Mouse (Mus musculus) inflammation-experienced regulatory T-cells, adult 6 months (primary cell): ENCODE data around the gene Nfrkb. TPM values are rescaled to one million over a fixed set of nuclear protein-coding genes. Genes with fewer than 3 reads are reported as not detected.

ENCODE experiments used
- ATAC-seq: one replicate; pipeline ENCODE4 v1.8.0; 2017
- polyA plus RNA-seq, 3 experiments: library from polyadenylated mRNA; unstranded; fragments of 100-300 nt; shearing (Covaris generic); gene quantifications; one replicate each; pipeline ENCODE4 v1.2.1; 2017

The Nfrkb gene
- polyA plus RNA-seq, 3 experiments from 2014 or later, result 23.7 to 39.8 (median 36.9) TPM

DNA sequence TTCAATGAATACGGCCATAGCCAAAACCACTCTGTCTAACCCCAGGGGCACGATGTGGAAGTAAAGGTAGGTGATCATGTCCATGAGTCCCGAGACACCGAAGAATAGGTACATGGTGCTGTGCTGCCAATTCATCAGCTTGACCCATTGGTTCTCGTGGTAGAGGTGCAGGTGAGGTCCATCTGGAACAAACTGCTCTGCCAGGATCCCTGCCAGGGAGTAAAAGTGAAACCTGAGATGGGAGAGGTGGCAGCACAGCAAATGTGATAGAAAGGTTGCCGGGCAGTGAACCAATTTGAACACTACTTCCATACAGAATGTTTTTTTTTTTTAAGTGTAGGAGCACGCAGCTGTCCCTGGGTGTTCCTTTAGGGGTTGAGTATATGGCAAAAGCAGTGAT, 43.0 kb downstream of the Nfrkb start:
- no peak for ATAC-seq

DNA sequence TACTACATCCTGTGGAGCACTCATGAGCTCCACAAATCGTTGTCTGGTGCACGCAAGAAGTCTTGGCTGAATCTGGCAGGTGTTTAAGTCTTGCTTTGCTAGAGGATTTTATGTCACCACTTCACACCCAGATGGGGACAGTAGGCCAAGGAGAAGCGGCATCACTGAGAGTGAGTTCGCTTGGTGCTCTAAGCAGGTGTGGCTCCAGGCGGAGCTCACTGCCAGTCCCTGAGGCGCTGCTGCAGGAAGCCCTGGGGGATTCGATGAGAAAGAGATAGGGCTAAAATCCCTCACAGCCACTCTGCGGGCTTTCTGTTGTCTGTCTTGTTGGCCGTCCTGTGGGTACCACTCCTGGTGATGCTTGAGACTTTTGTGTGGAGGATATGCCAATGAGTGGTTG, 44.0 kb downstream of the Nfrkb start:
- ATAC-seq, result no peak

DNA sequence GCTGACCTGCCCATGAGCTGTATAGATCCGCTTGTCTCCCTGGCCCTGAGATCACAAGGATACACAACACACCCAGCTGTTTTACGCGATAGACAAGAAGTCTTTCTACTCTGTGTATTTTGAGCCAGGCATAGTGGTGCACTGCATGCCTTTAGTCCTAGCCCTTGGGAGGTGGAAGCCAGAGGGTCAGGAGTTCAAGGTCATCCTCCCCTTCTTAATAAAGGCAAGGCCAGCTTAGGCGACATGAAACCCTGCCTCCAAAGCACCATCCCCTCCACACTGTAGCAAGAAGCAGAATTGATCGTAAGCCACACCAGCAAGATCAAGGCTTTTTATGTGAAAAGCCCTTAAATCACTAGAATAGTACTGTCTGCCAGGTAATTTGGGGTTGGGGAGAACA, 45.8 kb downstream of the Nfrkb start:
- no peak for ATAC-seq

DNA sequence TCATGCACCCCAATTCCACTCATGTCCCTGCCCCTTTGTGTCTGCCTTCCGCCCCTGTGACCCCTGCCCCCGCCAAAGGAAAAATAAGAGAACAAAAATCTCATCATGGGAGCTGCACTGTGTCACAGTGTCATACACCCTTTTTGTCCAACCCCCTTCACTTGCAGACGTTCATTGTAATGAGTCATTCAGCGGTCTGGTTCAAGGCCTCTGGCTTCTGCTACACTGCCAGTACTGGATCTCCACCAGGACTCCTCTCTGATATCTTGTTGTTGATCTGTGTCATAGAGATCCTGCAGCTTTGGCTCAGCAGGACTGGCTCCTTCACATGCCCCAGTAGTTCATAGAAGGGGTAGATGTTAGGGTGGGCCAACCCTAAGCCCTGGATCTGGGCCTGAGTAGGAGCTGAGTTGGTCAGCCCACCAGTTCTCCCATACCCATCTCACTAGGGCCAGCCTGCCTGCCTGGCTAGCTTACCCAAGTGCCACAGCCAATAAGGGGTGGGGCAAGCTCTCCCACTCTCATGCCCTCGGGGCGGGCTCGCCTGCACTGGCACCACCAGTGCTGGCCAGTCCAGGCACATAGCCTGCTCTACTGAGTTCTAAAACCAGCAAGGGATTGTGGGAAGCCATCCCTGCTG, 46.5 kb downstream of the Nfrkb start:
- no peak for ATAC-seq

DNA sequence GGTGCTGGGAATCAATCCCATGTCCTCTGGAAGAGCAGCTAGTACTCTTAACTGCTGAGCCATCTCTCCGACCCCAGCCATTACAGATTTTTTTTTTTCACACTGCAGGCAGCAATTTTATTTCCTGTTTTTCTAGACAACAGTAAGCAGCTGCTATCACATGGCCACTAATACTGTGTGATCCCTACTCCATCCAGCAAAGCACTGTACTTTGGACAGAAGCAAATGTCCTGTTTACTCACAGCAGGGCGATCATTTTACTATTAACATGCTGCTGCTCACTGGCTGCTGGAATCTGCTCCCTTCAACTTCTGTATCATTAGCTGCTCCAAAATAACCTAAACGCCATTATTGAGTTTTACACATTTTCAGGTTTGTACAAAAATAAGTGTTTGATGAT, 47.4 kb downstream of the Nfrkb start:
- ATAC-seq, result no peak

DNA sequence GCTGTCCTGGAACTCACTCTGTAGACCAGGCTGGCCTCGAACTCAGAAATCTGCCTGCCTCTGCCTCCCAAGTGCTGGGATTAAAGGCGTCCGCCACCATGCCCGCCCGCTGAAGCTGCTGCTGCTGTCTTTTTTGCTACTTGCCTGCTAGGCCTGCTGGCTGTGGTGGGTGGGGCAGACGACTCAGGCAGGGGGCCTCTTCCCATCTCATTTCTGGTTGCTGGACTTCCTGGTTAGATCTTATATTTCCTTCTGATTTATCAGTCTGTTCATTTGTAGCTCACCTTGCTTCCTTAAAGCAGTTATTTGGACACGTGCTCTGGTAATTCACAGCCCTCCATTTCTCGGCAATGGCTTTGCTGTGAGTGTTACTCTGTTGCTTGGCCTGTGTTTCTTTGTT, 49.4 kb downstream of the Nfrkb start:
- ATAC-seq, result no peak

DNA sequence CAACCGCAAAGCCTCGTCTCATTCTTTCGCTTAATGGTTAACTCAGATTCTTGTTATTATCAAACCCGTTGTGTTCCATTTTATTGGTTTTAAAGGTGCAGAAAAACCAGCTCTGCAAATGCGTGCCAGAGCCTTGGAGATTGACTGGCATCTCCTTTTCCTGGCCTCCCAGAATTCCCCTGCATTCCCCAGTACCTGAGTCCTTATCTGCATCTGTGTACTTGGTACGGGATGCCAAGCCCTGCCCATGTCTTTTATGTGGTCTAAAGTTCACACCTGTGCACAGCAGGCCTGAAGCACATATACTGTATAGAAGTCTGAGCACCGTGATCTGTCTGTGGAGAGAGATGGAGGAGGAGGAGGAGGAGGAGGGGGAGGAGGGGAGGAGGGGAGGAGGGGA, 51.9 kb downstream of the Nfrkb start:
- ATAC-seq, result no peak

DNA sequence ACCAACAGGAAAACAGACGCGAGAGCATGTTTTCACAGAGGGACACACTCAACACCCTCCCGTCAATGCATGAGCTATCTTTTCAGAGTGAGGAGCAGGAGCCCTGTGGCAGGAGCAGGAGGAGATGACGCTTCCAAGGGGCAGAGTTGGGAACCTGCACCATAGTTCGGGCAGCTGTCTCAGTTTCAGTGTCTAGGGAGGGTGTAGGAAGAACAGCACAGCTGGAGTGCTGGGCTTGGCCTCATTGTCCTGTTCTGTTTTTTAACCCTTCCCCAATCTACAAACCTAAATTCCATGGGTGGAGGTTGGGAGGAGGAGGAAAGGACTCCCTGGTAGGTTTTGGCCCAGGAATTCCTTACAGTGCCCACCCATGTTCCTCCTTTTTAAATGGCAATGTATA, 52.8 kb downstream of the Nfrkb start:
- no peak for ATAC-seq

DNA sequence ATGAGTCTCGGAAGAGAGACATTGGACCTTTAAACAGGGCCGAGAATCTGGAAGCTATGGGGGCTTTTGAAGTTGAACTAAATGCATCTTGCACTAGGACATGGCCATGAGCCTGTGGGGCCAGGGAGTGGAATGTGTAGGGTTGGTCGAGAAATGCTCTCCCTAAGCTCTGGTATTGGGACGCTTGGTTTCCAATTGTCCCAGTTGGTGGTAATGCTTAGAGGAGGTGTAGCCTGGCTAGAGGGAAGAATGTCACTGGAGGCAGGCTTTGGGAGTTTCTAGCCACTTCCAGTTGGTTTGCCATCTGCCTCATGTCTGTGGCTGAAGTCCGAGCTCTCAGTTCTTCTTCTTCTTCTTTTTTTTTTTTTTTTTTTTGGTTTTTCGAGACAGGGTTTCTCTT, 53.3 kb downstream of the Nfrkb start:
- ATAC-seq, result no peak

DNA sequence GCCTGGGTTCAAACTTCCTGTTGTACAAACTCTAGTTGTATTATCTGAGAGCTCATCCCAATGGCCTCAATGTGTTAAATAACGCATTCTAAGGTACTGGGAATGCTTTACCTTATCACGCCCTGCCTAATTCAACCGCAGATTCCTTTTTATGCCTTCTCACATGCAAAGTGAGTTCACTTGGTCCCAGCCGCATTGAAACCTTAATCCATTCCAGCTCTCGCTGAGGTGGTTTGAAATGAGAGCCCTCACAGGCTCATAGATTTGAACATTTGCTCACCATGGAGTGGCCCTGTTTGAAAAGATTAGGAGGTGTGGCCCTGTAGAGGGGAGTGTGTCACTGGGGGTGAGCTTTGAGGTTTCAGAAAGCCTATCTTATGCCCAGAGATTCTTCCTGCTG, 54.4 kb downstream of the Nfrkb start:
- no peak for ATAC-seq

DNA sequence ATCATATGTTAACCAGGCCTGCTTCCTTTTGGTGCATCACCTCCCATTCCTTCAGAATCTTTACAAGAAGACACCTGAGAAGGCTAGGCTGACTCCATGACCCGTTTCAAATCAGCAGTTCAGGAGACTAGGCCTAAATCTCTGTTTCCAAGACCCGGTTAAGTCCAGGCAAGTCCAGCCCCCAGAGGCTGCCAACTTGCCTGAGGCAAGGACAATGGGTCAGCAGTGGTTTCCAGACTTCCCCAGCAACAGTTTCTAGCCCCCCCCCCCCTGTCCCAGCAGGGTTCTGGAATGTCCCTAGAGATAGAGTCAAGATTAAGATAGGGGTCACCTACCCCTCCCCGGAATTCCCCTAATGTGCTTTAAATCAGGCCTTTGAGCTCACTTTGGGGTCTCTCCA, 55.5 kb downstream of the Nfrkb start:
- ATAC-seq, result no peak

DNA sequence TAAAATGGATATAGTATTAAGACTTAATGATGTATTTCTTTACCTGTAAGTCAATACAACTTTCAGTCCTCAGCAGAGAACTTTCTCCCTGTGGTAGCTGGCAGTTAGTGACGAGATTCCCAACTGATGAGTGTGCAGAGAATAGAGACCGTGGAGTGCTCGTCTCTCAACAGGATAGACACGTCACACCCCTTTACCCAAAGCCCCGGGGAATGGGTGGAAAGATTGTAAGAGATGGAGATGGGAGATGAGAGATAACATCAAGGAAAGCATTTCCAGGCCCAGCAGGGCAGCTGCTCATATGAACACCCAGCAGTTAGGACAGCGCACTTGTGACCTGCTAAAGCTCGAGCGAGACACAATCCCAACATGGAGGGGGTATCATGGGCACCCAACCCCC, 58.2 kb downstream of the Nfrkb start:
- ATAC-seq, result no peak

DNA sequence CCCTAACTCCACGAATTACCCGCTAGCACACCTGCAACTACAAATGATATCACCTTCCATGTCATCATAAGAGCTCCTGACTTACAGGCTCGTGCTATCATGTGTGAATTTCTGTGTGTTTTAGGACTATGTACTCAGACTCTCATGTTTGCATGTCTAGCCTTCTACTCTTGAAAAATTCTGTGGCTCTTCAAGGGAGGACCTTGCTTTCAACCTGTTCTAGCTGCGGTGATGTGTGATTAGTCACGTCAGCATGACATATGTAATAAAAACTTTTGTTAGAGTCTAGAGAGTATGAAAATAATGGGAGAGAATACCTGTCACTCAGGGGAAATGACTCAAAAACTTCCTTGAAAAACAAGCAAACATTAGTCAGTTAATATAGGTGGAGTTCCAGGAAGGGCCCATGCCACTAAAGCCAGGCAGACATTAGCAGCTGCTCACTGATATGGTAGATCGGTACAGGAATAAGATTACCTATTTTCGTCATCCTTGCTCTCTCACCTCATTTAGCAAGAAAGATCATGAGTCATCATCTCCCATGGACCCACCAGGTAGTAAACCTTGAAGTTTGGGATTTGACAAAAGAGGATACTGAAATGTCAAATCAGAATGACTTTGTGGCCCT, 63.3 kb downstream of the Nfrkb start:
- no peak for ATAC-seq

DNA sequence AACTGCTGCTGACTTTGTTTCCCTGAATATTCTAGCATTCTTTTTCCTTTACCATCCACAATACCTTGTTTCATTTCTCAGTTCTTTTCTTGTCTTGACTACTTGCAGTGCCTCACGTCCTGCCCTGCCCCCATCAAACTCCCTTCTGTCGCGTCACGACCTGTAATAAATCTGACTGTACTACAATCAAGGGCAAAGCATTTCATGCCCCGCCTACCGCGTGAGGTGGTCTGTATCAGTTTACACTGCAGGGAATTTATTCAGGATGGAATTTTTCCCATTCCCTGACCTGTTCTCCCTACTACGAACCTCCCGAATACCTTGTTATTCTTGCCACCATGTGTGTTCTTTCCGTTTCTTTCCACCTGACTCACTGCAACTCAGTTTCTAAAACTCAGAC, 66.2 kb downstream of the Nfrkb start:
- ATAC-seq, result no peak

DNA sequence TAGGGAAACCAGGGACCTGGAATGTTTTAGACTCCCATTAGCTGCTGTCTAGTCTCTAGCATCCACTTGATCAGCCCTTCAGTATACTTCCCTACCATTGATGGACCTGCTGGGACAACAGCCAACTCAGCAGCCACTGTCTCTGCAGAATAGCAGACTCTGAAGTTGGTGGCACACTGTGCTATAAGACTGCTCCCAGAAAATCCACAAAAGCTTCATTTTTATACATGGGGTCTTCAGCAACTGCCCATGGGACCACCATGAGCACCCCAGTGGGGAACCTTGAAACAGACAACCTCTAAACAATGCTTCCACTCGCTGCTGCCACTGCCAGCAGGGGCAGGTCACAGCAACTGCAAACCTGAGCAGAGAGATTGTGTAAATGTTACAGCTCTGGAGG, 68.4 kb downstream of the Nfrkb start:
- ATAC-seq, result no peak

DNA sequence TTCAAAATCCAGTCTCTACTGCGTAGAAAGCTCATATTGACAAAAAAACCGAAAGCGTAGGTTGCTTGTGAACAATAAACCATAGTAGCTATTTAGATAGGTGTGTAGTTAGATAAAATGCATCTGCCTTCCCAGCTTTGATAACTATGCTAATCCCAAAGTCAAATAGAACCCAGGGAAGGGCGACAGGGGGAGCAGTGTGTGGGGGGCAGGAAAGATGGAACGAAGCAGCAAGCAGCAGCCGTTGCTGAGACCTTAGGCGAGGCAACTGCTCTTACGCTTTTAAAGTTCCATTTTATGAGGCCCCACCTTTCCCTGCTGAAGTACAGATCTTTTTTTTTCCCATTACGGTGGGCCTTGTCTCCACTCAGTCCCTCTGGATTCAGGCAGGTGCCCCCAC, 77.2 kb downstream of the Nfrkb start:
- no peak for ATAC-seq

DNA sequence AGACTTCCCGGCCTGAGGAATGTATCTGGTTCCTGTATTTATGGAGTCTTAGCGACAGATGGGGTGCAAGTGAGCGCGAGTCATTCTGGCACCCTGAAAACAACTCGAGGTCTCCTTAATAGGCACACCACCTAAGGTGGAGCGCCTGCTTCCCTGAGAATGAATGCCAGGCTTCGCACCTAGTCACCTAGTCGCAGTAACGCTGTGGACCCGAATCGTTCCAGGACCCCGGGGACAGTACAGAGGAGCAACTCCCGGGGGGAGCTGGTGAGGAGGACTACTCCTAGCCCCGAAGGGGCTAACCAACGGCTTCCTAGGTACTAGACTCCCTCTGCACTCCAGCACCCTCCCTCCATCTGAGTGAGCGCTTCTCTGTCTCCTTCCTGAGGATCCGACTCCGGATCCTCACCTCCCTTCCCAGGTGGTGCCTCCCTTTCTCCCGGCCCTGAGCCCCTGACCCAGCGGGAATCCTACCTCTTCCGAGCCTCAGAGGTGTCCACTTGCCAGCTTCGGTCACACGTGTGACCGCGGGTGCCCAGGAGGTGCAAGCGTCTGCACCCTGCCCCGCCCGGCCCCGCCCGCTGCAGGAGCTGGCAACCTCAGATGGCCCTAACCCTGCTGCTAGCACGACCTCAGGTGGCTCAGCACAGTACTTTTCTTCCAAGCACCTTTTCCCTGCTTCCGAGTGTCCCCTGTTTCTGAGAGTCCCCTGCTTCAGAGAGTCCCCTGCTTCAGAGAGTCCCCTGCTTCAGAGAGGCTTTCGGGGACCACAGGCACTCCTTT, 77.9 kb downstream of the Nfrkb start, which contains the start of gene Tmem45b:
Gene Tmem45b (minus strand): TSS at position 771 of the 783 bp plus-strand sequence.
- no peak for ATAC-seq

Other genes starting within 250 kb of the Nfrkb start
- gene Aplp2, start 174.4 kb upstream of the Nfrkb start, polyA plus RNA-seq, result 100 to 1,000 TPM in 1 of 3 experiments, 10 to 100 TPM in 2; 65.4 to 108 (median 70.8) TPM
- 1 to 10 TPM; 7.7 to 9.0 (median 8.5) TPM for gene Prdm10, start 105.7 kb upstream of the Nfrkb start, polyA plus RNA-seq
- under 1 TPM in 1 of 3 experiments, not detected in 2; 0.16 TPM for gene Tmem45b, start 78.3 kb downstream of the Nfrkb start, polyA plus RNA-seq